Mouse (Mus musculus) liver, adult 2 months (tissue): ENCODE data around the gene Trim16. TPM values are rescaled to one million over a fixed set of nuclear protein-coding genes. Genes with fewer than 3 reads are reported as not detected.

ENCODE experiments used
- DNase-seq: peaks from one replicate; pipeline ENCODE4 v3.0.0-alpha.2; 2011; ENCODE audit warnings: low read depth, low spot score; ENCODE audit errors: extremely low read depth
- H3K27ac ChIP-seq: fragments of 200-500 bp; replicated peaks from 2 replicates; pipeline ENCODE4 v1.5.1; 2012; ENCODE audit warnings: low read depth, mild to moderate bottlenecking, control low read depth, inconsistent platforms, low read length; ENCODE audit not compliant: insufficient read depth
- H3K27me3 ChIP-seq: fragments of 200-500 bp; 2 replicates; pipeline ENCODE4 v1.6.1; 2012; ENCODE audit warnings: mild to moderate bottlenecking, moderate library complexity, low read length, inconsistent platforms; ENCODE audit not compliant: control insufficient read depth, insufficient read depth
- H3K36me3 ChIP-seq: fragments of 200-500 bp; 2 replicates; pipeline ENCODE4 v1.6.1; 2012; ENCODE audit warnings: low read length, inconsistent platforms; ENCODE audit not compliant: control insufficient read depth, insufficient read depth
- H3K4me1 ChIP-seq: fragments of 200-500 bp; 2 replicates; pipeline ENCODE4 v1.6.1; 2011; ENCODE audit warnings: low read length; ENCODE audit not compliant: control insufficient read depth, insufficient read depth
- H3K4me3 ChIP-seq: fragments of 200-500 bp; 2 replicates; pipeline ENCODE4 v1.5.1; 2011; ENCODE audit warnings: low read depth, mild to moderate bottlenecking, control low read depth, low read length, moderate library complexity; ENCODE audit not compliant: insufficient read depth
- H3K79me2 ChIP-seq: fragments of 200-500 bp; 2 replicates; pipeline ENCODE4 v1.6.1; 2012; ENCODE audit warnings: inconsistent platforms, mild to moderate bottlenecking, low read length, moderate library complexity; ENCODE audit not compliant: control insufficient read depth, insufficient read depth
- H3K9ac ChIP-seq: fragments of 200-500 bp; 2 replicates; pipeline ENCODE4 v1.6.1; 2012; ENCODE audit warnings: low read depth, mild to moderate bottlenecking, control low read depth, inconsistent platforms, low read length
- CTCF ChIP-seq: fragments of 200-500 bp; IDR thresholded peaks from 2 replicates; pipeline ENCODE4 v1.5.1; 2011; ENCODE audit warnings: low read depth, low read length, control low read depth
- POLR2A ChIP-seq: fragments of 200-500 bp; IDR thresholded peaks from 2 replicates; pipeline ENCODE4 v1.6.1; 2011; ENCODE audit warnings: low read length, control low read depth; ENCODE audit not compliant: insufficient read depth; ENCODE audit errors: extremely low read depth
- WGBS: fragments of 180-500 bp; shearing (Covaris S2); methylation state at CpG from one replicate; pipeline ENCODE4 v1.1.7; 2018; 5-methylcytosine and 5-hydroxymethylcytosine counted together
- polyA plus RNA-seq: library from polyadenylated mRNA; depleted of rRNA; stranded (reverse); fragments of >200 nt; gene quantifications from 2 replicates; pipeline ENCODE4 v1.2.3, GENCODE M21; 2012; rRNA removed
- total RNA-seq: library from RNA; depleted of rRNA; stranded (reverse); fragments of >200 nt; gene quantifications from 2 replicates; pipeline ENCODE4 v1.2.3, GENCODE M21; 2014; rRNA removed

Gene Trim16
- total and polyA plus RNA-seq, 2 experiments: 0.18 TPM

DNA sequence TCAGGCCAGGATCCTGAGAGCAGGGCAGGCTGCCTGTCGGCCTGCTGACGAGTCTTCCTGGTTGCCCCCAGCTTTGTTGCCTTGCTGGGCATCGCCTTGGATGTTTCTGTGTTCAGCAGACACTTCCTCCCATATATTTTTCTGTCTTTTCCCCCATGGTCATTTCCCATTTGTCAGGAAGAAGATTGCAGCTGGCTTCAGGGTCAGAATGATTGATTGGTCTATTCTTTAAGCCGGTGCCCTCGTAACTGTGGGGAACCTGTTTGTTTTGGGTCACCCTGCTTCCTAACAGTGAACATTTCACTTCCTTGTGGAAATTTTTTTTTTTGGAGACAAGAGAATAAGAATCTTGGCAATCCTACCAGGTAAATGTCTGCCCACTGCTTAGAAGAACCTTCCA lies 65.3 kb downstream of the Trim16 start:
- no peak for TF ChIP-seq CTCF
- TF ChIP-seq POLR2A: no peak
- no peak overlapping the region for H3K27ac ChIP-seq
- no peaks in the 10 kb centered on the region for H3K4me1 ChIP-seq
- 73% methylated on average over 5 of the region's 5 CpGs for WGBS
- no peak for DNase-seq
- no peak overlapping the region for H3K4me3 ChIP-seq
- peaks cover 25% of the 10 kb centered on the region for H3K36me3 ChIP-seq
- H3K27me3 ChIP-seq: no peaks in the 10 kb centered on the region
- H3K9ac ChIP-seq: no peak overlapping the region
- no peaks in the 10 kb centered on the region for H3K79me2 ChIP-seq

DNA sequence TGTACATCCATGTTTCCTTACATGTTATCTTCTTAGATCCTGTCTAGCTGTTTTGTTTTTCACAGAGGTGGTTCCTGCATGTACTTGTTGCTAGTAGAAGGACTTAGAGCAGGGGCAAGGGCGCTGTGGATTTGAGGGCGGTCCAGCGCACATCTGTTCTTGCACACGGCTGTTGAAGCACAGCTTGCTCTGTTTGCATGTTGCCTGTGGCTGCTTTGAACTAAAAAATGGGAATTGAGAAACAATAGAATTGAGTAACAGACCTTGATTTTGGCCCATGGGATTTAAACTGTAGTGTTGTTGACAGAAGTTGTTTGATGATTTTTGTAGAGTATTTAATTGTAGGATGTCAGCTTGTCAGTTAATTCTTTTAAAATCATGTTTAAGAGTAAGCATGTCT lies 70.8 kb downstream of the Trim16 start:
- Histone ChIP-seq H3K9ac (no peak overlapping the region), H3K27ac (no peak overlapping the region), H3K4me1 (no peaks in the 10 kb centered on the region), H3K27me3 (no peaks in the 10 kb centered on the region), H3K4me3 (no peak overlapping the region), H3K79me2 (no peaks in the 10 kb centered on the region), H3K36me3 (peaks cover 36% of the 10 kb centered on the region)
- 83% methylated on average over 4 of the region's 4 CpGs for WGBS
- no peak for TF ChIP-seq POLR2A
- TF ChIP-seq CTCF: no peak
- DNase-seq: no peak

DNA sequence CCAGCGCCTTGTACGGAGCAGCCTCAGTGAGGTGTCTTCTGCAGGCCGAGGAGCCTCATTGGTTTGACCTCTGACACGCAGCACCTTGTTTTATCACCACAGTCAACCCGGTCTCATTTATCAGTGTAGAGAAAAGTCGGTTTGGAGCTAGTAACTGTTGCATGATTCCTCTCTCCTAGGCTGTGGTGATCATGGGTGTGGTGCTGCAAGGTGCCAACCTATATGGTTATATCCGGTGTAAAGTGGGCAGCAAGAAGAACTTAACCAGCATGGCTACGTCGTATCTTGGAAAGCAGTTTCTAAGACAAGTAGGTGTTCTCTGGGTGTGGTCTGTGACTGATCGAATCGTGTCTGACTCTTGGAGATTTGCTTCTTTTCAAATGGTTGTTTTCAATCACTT lies 71.7 kb downstream of the Trim16 start:
- H3K79me2 ChIP-seq: no peaks in the 10 kb centered on the region
- H3K9ac ChIP-seq: no peak overlapping the region
- no peak for TF ChIP-seq CTCF
- TF ChIP-seq POLR2A: no peak
- H3K27ac ChIP-seq: no peak overlapping the region
- no peak overlapping the region for H3K4me3 ChIP-seq
- H3K4me1 ChIP-seq: no peaks in the 10 kb centered on the region
- DNase-seq: no peak
- peaks cover 31% of the 10 kb centered on the region; the same call in 1 of the 2 replicates for H3K36me3 ChIP-seq
- 95% methylated on average over 11 of the region's 11 CpGs for WGBS
- H3K27me3 ChIP-seq: no peaks in the 10 kb centered on the region

Other genes starting within 250 kb of the Trim16 start
- 0.83 and 2.1 TPM in 2 replicates for gene Trpv2, start 245.7 kb upstream of the Trim16 start, total RNA-seq
- gene Trpv2, start 245.7 kb upstream of the Trim16 start, polyA plus RNA-seq: 0.57 and 1.7 TPM in 2 replicates
- 0.40 and 0.55 TPM in 2 replicates for gene Lrrc75a, start 171.7 kb upstream of the Trim16 start, total RNA-seq
- 0.66 and 1.1 TPM in 2 replicates for gene Lrrc75a, start 171.7 kb upstream of the Trim16 start, polyA plus RNA-seq
- 2.6 and 5.0 TPM in 2 replicates for gene Mmgt2, start 171.6 kb upstream of the Trim16 start, total RNA-seq
- 2.2 and 3.6 TPM in 2 replicates for gene Mmgt2, start 171.6 kb upstream of the Trim16 start, polyA plus RNA-seq
- 0.54 and 0.55 TPM in 2 replicates for gene Zfp287, start 88.3 kb upstream of the Trim16 start, total RNA-seq
- 0.09 and 0.26 TPM in 2 replicates for gene Zfp287, start 88.3 kb upstream of the Trim16 start, polyA plus RNA-seq
- gene Gm10428, start 67.1 kb upstream of the Trim16 start, total RNA-seq: not detected in 2 replicates
- not detected in 2 replicates for gene Gm10428, start 67.1 kb upstream of the Trim16 start, polyA plus RNA-seq
- 0.07 and 0.18 TPM in 2 replicates for gene Zfp286, start 30.8 kb upstream of the Trim16 start, total RNA-seq
- not detected in 2 replicates for gene Zfp286, start 30.8 kb upstream of the Trim16 start, polyA plus RNA-seq
- 0.13 TPM in 1 of 2 replicates, not detected in the other for gene Fbxw10, start 26.8 kb downstream of the Trim16 start, total RNA-seq
- gene Fbxw10, start 26.8 kb downstream of the Trim16 start, polyA plus RNA-seq: not detected in 2 replicates
- gene Tvp23b, start 59.2 kb downstream of the Trim16 start, total RNA-seq: 23.8 and 31.0 TPM in 2 replicates
- gene Tvp23b, start 59.2 kb downstream of the Trim16 start, polyA plus RNA-seq: 10.1 and 12.1 TPM in 2 replicates
- not detected in 2 replicates for gene Cdrt4, start 131.0 kb downstream of the Trim16 start, total RNA-seq
- gene Cdrt4, start 131.0 kb downstream of the Trim16 start, polyA plus RNA-seq: not detected in 2 replicates
- not detected in 2 replicates for gene Tekt3, start 241.4 kb downstream of the Trim16 start, total RNA-seq
- gene Tekt3, start 241.4 kb downstream of the Trim16 start, polyA plus RNA-seq: not detected in 2 replicates